Mouse (Mus musculus): ENCODE data around the gene Nsfl1c. TPM values are rescaled to one million over a fixed set of nuclear protein-coding genes. Genes with fewer than 3 reads are reported as not detected.

Nsfl1c gene
- 101 to 112 TPM (median 105 TPM) in 4 replicates for total RNA-seq (2023)

GRCm38 (mm10) chr2:151494035-151494803, at the start of gene Nsfl1c:
TSS of gene Nsfl1c (plus strand) at chr2:151494182.

GRCm38 (mm10) chr2:151476053-151476452, 17.9 kb upstream of the Nsfl1c start, which contains the start of gene 4921509C19Rik:
TSS of gene 4921509C19Rik (minus strand) at chr2:151476153.

DNA sequence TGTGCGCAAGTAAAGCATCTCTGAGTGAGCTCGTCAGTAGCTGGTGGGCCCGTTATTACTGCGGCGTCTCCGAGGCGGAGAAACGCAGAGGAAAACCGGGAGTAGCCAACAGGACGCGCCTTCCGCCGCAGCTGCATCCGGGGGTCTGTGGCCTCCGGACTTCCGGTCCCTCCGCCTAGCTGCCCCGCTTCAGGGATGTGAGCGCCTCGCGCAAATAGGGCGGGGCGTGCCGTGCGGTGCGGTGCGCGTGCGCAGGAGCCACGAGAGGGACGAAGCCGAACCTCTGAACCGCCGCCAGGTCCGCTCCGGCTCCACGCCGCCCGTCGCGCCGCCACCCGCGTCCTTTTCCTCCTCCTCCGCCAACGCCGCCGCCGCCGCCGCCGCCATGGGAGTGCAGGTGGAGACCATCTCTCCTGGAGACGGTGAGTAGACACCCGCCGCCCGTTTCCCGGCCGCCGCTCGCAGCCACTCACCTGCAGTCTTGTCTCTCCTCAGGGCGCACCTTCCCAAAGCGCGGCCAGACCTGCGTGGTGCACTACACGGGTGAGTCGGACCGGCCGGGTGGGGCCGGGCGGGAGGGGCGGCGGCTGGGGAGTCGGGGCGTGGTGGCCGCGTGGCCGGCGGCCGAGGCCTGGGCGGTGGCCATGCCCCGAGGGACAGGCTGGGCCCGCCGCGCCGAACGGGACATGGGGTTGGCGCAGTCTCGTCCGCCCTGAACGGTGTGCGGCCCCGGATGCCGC, 48.5 kb downstream of the Nsfl1c start, which contains the start of gene Fkbp1a:
TSS of gene Fkbp1a (plus strand) at position 161 of the 740 bp plus-strand sequence.

Other genes with a start within 250 kb of the Nsfl1c start
- gene 4921509C19Rik, start 18.0 kb upstream of the Nsfl1c start, total RNA-seq (2023), result not detected in 4 replicates
- gene Fkbp1a, start 48.3 kb downstream of the Nsfl1c start, total RNA-seq (2023), result 58.7 to 68.1 TPM (median 67.3 TPM) in 4 replicates
- gene Sdcbp2, start 78.4 kb downstream of the Nsfl1c start, total RNA-seq (2023), result 1.5 to 4.0 TPM (median 1.9 TPM) in 4 replicates
- 0.30 to 2.1 TPM (median 0.48 TPM) in 4 replicates for gene Snph, start 138.4 kb downstream of the Nsfl1c start, total RNA-seq (2023)
- gene Rad21l, start 174.4 kb downstream of the Nsfl1c start, total RNA-seq (2023), result not detected in 4 replicates
- not detected in 4 replicates for gene Tmem74b, start 207.8 kb downstream of the Nsfl1c start, total RNA-seq (2023)

Measured in B cell, adult 62 days (primary cell).